ENCODE assay signal across 14 mouse cellular contexts in the genomic region with DNA sequence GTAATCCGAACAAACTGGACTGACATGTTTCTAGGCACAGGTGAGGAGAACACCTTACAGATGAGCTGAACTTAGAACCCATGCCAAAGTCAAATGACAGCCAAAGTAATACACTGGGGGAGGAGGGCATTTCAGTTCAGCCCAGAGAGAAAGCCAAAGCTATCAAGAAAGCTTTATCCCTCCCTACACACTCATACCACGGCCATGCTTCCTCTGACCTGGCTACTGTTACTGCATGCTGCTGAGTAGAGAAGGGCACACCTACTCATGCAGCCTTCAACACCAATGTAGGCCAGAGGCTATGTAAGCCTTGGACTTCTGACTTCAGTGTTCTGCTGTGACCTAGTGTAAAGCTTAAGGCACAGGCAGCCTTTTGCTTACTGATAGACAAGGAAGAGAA.
DNase-seq lines count a peak whose midpoint lies in the region; ATAC-seq and TF ChIP-seq lines count a peak whose summit lies in the region.
"Had no signal": no experiment of that assay in that cellular context is flagged by ENCODE, and none has a peak within 500 bp of the region (broad histone marks: within the 10 kb centered on the region; RNA-seq: fewer than 3 reads in every experiment).

No protein-coding gene starts in this region.

- no peak for TF ChIP-seq EP300 in stomach, postnatal 0 days (optimal IDR thresholded peaks at IDR 0.05)

- intact Hi-C loops in heart, postnatal 10 days (cut with DNase I): loop anchor here (2.0 kb wide), 1 partner anchor 96 kb away; no protein-coding TSS in a partner anchor

- H3K4me2 ChIP-seq in heart, embryonic 16.5 days (ENCODE audit: low read depth, low read length): no peak overlapping the region
- H3K4me2 ChIP-seq in lung, embryonic 14.5 days: no peak overlapping the region
- H3K4me2 ChIP-seq in embryonic facial prominence, embryonic 14.5 days (ENCODE audit: low read depth, low read length): no peak overlapping the region
- no peak overlapping the region for H3K4me2 ChIP-seq in stomach, postnatal 0 days (replicated peaks; ENCODE audit: low read depth)
- H3K4me2 ChIP-seq in forebrain, embryonic 14.5 days (ENCODE audit: low read length): no peak overlapping the region
- H3K4me2 ChIP-seq: kidney, embryonic 15.5 days; lung, embryonic 15.5 days had no signal

- no peak overlapping the region for H3K4me3 ChIP-seq in heart, embryonic 16.5 days (ENCODE audit: low read length)
- H3K4me3 ChIP-seq in lung, embryonic 14.5 days (ENCODE audit: low read depth, low read length): no peak overlapping the region
- no peak overlapping the region for H3K4me3 ChIP-seq in lung, adult 2 months (replicated peaks; ENCODE audit: extremely low read depth, low read depth, low read length)
- no peak overlapping the region for H3K4me3 ChIP-seq in embryonic facial prominence, embryonic 14.5 days (ENCODE audit: low read depth, low read length)
- no peak overlapping the region for H3K4me3 ChIP-seq in stomach, postnatal 0 days (ENCODE audit: low read depth, low read length)
- no peak overlapping the region for H3K4me3 ChIP-seq in forebrain, embryonic 14.5 days (ENCODE audit: low read depth, low read length)
- H3K4me3 ChIP-seq: gastrocnemius, adult 2 months; kidney, embryonic 15.5 days; lung, embryonic 15.5 days had no signal

- no peak overlapping the region for H3K9ac ChIP-seq in heart, embryonic 16.5 days (ENCODE audit: low read length)
- H3K9ac ChIP-seq in lung, embryonic 14.5 days: no peak overlapping the region
- H3K9ac ChIP-seq in embryonic facial prominence, embryonic 14.5 days (ENCODE audit: low read depth, low read length): no peak overlapping the region
- H3K9ac ChIP-seq in stomach, postnatal 0 days (ENCODE audit: low read length): no peak overlapping the region
- no peak overlapping the region for H3K9ac ChIP-seq in forebrain, embryonic 14.5 days (ENCODE audit: low read length)
- H3K9ac ChIP-seq: kidney, embryonic 15.5 days; lung, embryonic 15.5 days had no signal

- H3K4me1 ChIP-seq in heart, embryonic 16.5 days (ENCODE audit: control insufficient read depth, insufficient read depth, low read length): peaks cover 22% of the 10 kb centered on the region
- H3K4me1 ChIP-seq in lung, embryonic 14.5 days (ENCODE audit: insufficient read depth): peaks cover 7% of the 10 kb centered on the region; the same call in 1 of the 2 replicates
- H3K4me1 ChIP-seq in lung, adult 2 months (ENCODE audit: control insufficient read depth, insufficient read depth, low read length): peaks cover 19% of the 10 kb centered on the region
- peaks cover 11% of the 10 kb centered on the region for H3K4me1 ChIP-seq in embryonic facial prominence, embryonic 14.5 days (ENCODE audit: control insufficient read depth, insufficient read depth, low read length)
- H3K4me1 ChIP-seq in stomach, postnatal 0 days (replicated peaks; ENCODE audit: control insufficient read depth, insufficient read depth): no peaks in the 10 kb centered on the region; the same call in 1 of the 2 replicates
- no peaks in the 10 kb centered on the region for H3K4me1 ChIP-seq in forebrain, embryonic 14.5 days (ENCODE audit: control insufficient read depth, insufficient read depth, low read length)

- no peaks in the 10 kb centered on the region for H3K27me3 ChIP-seq in heart, embryonic 16.5 days (ENCODE audit: control insufficient read depth, insufficient read depth, low read length)
- no peaks in the 10 kb centered on the region for H3K27me3 ChIP-seq in lung, embryonic 14.5 days (ENCODE audit: insufficient read depth, low read length)
- no peaks in the 10 kb centered on the region for H3K27me3 ChIP-seq in embryonic facial prominence, embryonic 14.5 days (replicated peaks; ENCODE audit: control insufficient read depth, insufficient read depth, low read length)
- no peaks in the 10 kb centered on the region for H3K27me3 ChIP-seq in stomach, postnatal 0 days (ENCODE audit: control insufficient read depth, insufficient read depth, low read length)
- no peaks in the 10 kb centered on the region for H3K27me3 ChIP-seq in forebrain, embryonic 14.5 days (replicated peaks; ENCODE audit: control insufficient read depth, insufficient read depth, low read length)
- H3K27me3 ChIP-seq: kidney, embryonic 15.5 days; lung, embryonic 15.5 days had no signal

- ATAC-seq in heart, embryonic 16.5 days (replicated peaks; ENCODE audit: extremely low read depth, insufficient read depth, low FRiP score): no peak
- ATAC-seq in lung, embryonic 14.5 days (ENCODE audit: insufficient read depth): peak; percentile 59; the same call in 1 of the 2 replicates
- ATAC-seq in embryonic facial prominence, embryonic 14.5 days (ENCODE audit: low read depth): no peak
- ATAC-seq in stomach, postnatal 0 days (ENCODE audit: low FRiP score, low TSS enrichment): peak; percentile 95
- ATAC-seq in forebrain, embryonic 14.5 days: no peak
- ATAC-seq: midbrain, embryonic 16.5 days had no signal

- TF ChIP-seq POLR2A in lung, adult 2 months (IDR thresholded peaks at IDR 0.05; ENCODE audit: borderline replicate concordance, extremely low read depth, low read depth, low read length): no peak

- H3K9me3 ChIP-seq in heart, embryonic 16.5 days (replicated peaks; ENCODE audit: control insufficient read depth, low read length): no peaks in the 10 kb centered on the region
- no peaks in the 10 kb centered on the region for H3K9me3 ChIP-seq in lung, embryonic 14.5 days (ENCODE audit: low read depth, low read length)
- no peaks in the 10 kb centered on the region for H3K9me3 ChIP-seq in embryonic facial prominence, embryonic 14.5 days (ENCODE audit: control insufficient read depth, low read length)
- H3K9me3 ChIP-seq in stomach, postnatal 0 days (ENCODE audit: control insufficient read depth, low read length): no peaks in the 10 kb centered on the region
- no peaks in the 10 kb centered on the region for H3K9me3 ChIP-seq in forebrain, embryonic 14.5 days (replicated peaks; ENCODE audit: control insufficient read depth, low read length)
- H3K9me3 ChIP-seq: kidney, embryonic 15.5 days; lung, embryonic 15.5 days had no signal

- no peaks in the 10 kb centered on the region for H3K36me3 ChIP-seq in heart, embryonic 16.5 days (ENCODE audit: control insufficient read depth, insufficient read depth)
- no peaks in the 10 kb centered on the region for H3K36me3 ChIP-seq in lung, embryonic 14.5 days (ENCODE audit: insufficient read depth)
- H3K36me3 ChIP-seq in embryonic facial prominence, embryonic 14.5 days (ENCODE audit: control insufficient read depth, insufficient read depth, low read length): no peaks in the 10 kb centered on the region
- H3K36me3 ChIP-seq in stomach, postnatal 0 days (ENCODE audit: control insufficient read depth, insufficient read depth, low read length): no peaks in the 10 kb centered on the region
- H3K36me3 ChIP-seq in forebrain, embryonic 14.5 days (ENCODE audit: control insufficient read depth, insufficient read depth, low read length): no peaks in the 10 kb centered on the region
- H3K36me3 ChIP-seq: kidney, embryonic 15.5 days; lung, embryonic 15.5 days had no signal

- peak overlapping the region; percentile 32 for H3K27ac ChIP-seq in heart, embryonic 16.5 days (ENCODE audit: low read length)
- H3K27ac ChIP-seq in lung, embryonic 14.5 days (ENCODE audit: low read depth): 0 out of 2 replicates have a peak overlapping the region, but pooled peaks have one; percentile 38
- 0 out of 2 replicates have a peak overlapping the region, but pooled peaks have one; percentile 24 for H3K27ac ChIP-seq in embryonic facial prominence, embryonic 14.5 days (replicated peaks; ENCODE audit: low read depth, low read length)
- H3K27ac ChIP-seq in stomach, postnatal 0 days (replicated peaks): no peak overlapping the region
- no peak overlapping the region for H3K27ac ChIP-seq in forebrain, embryonic 14.5 days (ENCODE audit: low read depth, low read length)
- H3K27ac ChIP-seq: gastrocnemius, adult 2 months; kidney, embryonic 15.5 days; lung, embryonic 15.5 days had no signal

- WGBS in heart, embryonic 16.5 days: 72% methylated on average over 2 of the region's 2 CpGs
- 72% methylated on average over 2 of the region's 2 CpGs for WGBS in lung, embryonic 14.5 days
- 64% methylated on average over 2 of the region's 2 CpGs for WGBS in lung, adult 2 months
- WGBS in embryonic facial prominence, embryonic 14.5 days: 79% methylated on average over 2 of the region's 2 CpGs
- 68% methylated on average over 2 of the region's 2 CpGs for WGBS in stomach, postnatal 0 days
- WGBS in forebrain, embryonic 14.5 days: 86% methylated on average over 2 of the region's 2 CpGs

- DNase-seq in heart, postnatal 10 days: no peak
- no peak for DNase-seq in lung, embryonic 14.5 days
- no peak for DNase-seq in lung, adult 2 months
- DNase-seq in embryonic facial prominence, embryonic 14.5 days (ENCODE audit: low spot score): no peak
- peak; percentile 37 for DNase-seq in stomach, postnatal 0 days (ENCODE audit: low spot score)
- no peak for DNase-seq in forebrain, embryonic 14.5 days (ENCODE audit: low spot score)
- DNase-seq: cerebellum, postnatal 10 days; gastrocnemius, adult 2 months; left cerebral cortex, postnatal 4 days; spleen, adult 18-20 months had no signal

- TF ChIP-seq CTCF in lung, embryonic 14.5 days (IDR thresholded peaks at IDR 0.05; ENCODE audit: low read depth): no peak
- TF ChIP-seq CTCF in lung, adult 2 months (IDR thresholded peaks at IDR 0.05; ENCODE audit: insufficient read depth, low read length): no peak
- TF ChIP-seq CTCF in stomach, postnatal 0 days (IDR thresholded peaks at IDR 0.05; ENCODE audit: low read depth): no peak

Comparison
In these comparisons a context has a peak if more than half of its experiments do, and no peak if none do; other contexts are left out.
1. ATAC-seq: peak in lung, embryonic 14.5 days (single experiment) and stomach, postnatal 0 days (single experiment); none in heart, embryonic 16.5 days (single experiment), embryonic facial prominence, embryonic 14.5 days (single experiment) and forebrain, embryonic 14.5 days (single experiment).
2. H3K27ac ChIP-seq: peak in heart, embryonic 16.5 days (single experiment), lung, embryonic 14.5 days (single experiment) and embryonic facial prominence, embryonic 14.5 days (single experiment); none in stomach, postnatal 0 days (single experiment) and forebrain, embryonic 14.5 days (single experiment).